Mouse (Mus musculus) A20 (cell line): ENCODE measurements around the gene Klra5.
"Not testable (repeated sequence)": the region's sequence is repeated elsewhere in the genome, so short reads cannot be mapped to it uniquely, and the experiment has no call there.

Experiments used
- DNase-seq: peaks from one replicate; pipeline ENCODE4 v3.0.0-alpha.2; 2011; ENCODE audit warnings: low read depth, low spot score

Gene Klra5

GRCm38 (mm10) chr6:129917476-129917946, at the start of gene Klra5:
Gene Klra5 (minus strand): TSS chr6:129917650.
- not testable (repeated sequence) for DNase-seq

GRCm38 (mm10) chr6:129916996-129917395, 454 bp downstream of the Klra5 start:
- no peak for DNase-seq

- no peak for DNase-seq
These were observed 34.9 kb downstream of the Klra5 start for GRCm38 (mm10) chr6:129882525-129882924.

- peak; percentile 2 for DNase-seq
These were observed 40.9 kb downstream of the Klra5 start, which contains the start of gene Klra17 for GRCm38 (mm10) chr6:129876549-129876948. Gene Klra17 (minus strand): TSS chr6:129876672.

GRCm38 (mm10) chr6:129862349-129862748, 55.1 kb downstream of the Klra5 start, which contains the start of gene Gm17631:
Gene Gm17631 (plus strand): TSS chr6:129862649.
- DNase-seq: not testable (repeated sequence)
